Mouse (Mus musculus) kidney, adult 2 months (tissue): ENCODE measurements around the gene Hba-a2.

Experiments
- CTCF ChIP-seq: fragments of 200-500 bp; conservative IDR thresholded peaks from 2 replicates; pipeline ENCODE4 v1.5.1; 2011; ENCODE audit warnings: low read depth, mild to moderate bottlenecking, control low read depth, low read length, moderate library complexity, mixed read lengths; ENCODE audit not compliant: insufficient read depth, insufficient read length
- POLR2A ChIP-seq: fragments of 200-500 bp; IDR thresholded peaks from one replicate; pipeline ENCODE4 v1.6.1; 2011; ENCODE audit warnings: low read depth, low read length, control low read depth

DNA sequence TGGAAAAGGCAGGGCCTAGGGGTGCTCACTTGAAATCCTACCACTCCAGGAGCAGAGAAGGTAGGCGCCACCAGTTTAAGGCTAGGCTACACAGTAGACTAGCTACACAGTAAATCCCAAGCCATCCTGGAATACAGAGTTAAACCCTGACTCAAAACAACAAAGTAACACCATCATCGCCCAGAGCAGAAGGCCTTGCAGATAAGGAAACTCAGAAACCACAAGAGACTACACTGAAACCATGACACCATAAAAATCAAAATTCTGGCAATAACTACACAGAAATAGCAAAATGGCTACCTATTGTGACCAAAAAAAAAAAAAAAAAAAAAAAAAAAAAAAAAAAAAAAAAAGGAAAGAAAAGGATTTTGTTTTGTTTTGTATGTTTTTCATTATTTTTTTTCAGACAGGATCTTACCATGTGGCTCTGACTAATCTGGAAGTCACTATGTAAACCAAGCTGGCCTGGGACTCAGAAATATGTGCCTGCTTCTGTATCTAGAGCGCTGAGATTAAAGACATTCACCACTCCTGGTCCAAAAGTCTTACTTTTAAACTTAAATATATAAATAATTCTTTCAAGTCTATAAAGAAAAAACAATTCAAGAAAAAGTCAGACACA, 31.1 kb upstream of the Hba-a2 start:
- TF ChIP-seq CTCF (no peak), POLR2A (no peak)
